ENCODE assay signal across 9 mouse cellular contexts in the genomic region with DNA sequence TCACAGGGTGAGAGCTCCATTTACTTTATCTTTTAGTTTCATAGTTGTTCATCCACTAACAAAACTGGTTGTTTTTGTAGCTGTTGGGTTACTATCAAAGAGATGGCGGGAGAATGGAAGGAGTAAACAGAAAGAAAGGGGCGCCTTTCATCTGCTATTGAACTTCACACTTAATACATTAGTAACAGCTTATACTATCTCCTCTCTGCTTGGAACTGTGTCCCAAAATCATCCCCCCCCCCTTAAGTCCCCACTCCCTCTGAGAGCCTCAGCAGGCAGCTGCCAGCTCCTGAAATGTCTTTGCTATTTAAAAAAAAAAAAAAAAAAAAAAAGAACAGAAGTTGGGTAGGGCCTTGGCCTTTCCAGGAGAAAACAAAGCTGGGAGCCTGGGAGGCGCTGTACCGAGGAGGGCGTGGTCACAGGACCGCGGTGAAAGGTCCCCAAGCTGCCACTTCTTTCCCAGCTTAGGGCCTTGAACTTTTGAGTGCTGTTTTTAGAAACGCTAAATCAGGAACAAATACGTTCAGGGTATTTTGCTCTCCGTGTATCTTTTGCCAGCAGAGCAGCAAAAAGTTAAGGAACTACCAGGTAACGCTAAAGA.
A peak's percentile ranks its signal among the peaks of the same experiment; 100 is the strongest.
DNase-seq lines count a peak whose midpoint lies in the region; ATAC-seq lines count a peak whose summit lies in the region.
"Had no signal": no experiment of that assay in that cellular context is flagged by ENCODE, and none has a peak within 500 bp of the region (broad histone marks: within the 10 kb centered on the region; RNA-seq: fewer than 3 reads in every experiment).

No protein-coding gene starts in this region.

- H3K9me3 ChIP-seq in forebrain, embryonic 12.5 days = no peaks in the 10 kb centered on the region
- H3K9me3 ChIP-seq in forebrain, embryonic 14.5 days (replicated peaks; ENCODE audit: control insufficient read depth, low read length) = no peaks in the 10 kb centered on the region
- H3K9me3 ChIP-seq in liver, embryonic 11.5 days (ENCODE audit: control insufficient read depth, low read length) = no peaks in the 10 kb centered on the region
- H3K9me3 ChIP-seq in stomach, embryonic 15.5 days = no peaks in the 10 kb centered on the region
- H3K9me3 ChIP-seq: neural tube, embryonic 12.5 days had no signal

- H3K4me1 ChIP-seq in forebrain, embryonic 12.5 days = peaks cover 11% of the 10 kb centered on the region
- H3K4me1 ChIP-seq in forebrain, embryonic 14.5 days (ENCODE audit: control insufficient read depth, insufficient read depth, low read length) = peaks cover 4% of the 10 kb centered on the region; the same call in 1 of the 2 replicates
- peaks cover 11% of the 10 kb centered on the region for H3K4me1 ChIP-seq in liver, embryonic 11.5 days (replicated peaks; ENCODE audit: control insufficient read depth, insufficient read depth, low read length)
- H3K4me1 ChIP-seq in stomach, embryonic 15.5 days = no peaks in the 10 kb centered on the region

- no peak for DNase-seq in forebrain, embryonic 14.5 days (ENCODE audit: low spot score)
- DNase-seq in embryo, embryonic 10 days (ENCODE audit: low spot score) = peak; percentile 63
- peak; percentile 26 to 34 for DNase-seq in heart, postnatal 36 days
- DNase-seq in liver, embryonic 11.5 days (ENCODE audit: low spot score) = no peak
- no peak for DNase-seq in right cerebral cortex, postnatal 4 days
- DNase-seq in layer of hippocampus, postnatal 14 days (ENCODE audit: low spot score in 2 of 2) = no peak

- 10% methylated on average over 11 of the region's 11 CpGs for WGBS in forebrain, embryonic 12.5 days
- 6% methylated on average over 11 of the region's 11 CpGs for WGBS in forebrain, embryonic 14.5 days
- 13% methylated on average over 11 of the region's 11 CpGs for WGBS in liver, embryonic 11.5 days
- 15% methylated on average over 11 of the region's 11 CpGs for WGBS in stomach, embryonic 15.5 days

- ATAC-seq in forebrain, embryonic 12.5 days (ENCODE audit: low FRiP score) = no peak
- ATAC-seq in forebrain, embryonic 14.5 days = no peak
- no peak; the same call in 1 of the 2 replicates for ATAC-seq in liver, embryonic 11.5 days (replicated peaks; ENCODE audit: low FRiP score)
- no peak for ATAC-seq in stomach, embryonic 15.5 days (ENCODE audit: insufficient read depth, low FRiP score, low read depth)

- H3K4me2 ChIP-seq in forebrain, embryonic 12.5 days = 0 out of 2 replicates have a peak overlapping the region, but pooled peaks have one; percentile 13
- H3K4me2 ChIP-seq in forebrain, embryonic 14.5 days (ENCODE audit: low read length) = no peak overlapping the region
- H3K4me2 ChIP-seq in liver, embryonic 11.5 days = peak overlapping the region; percentile 45
- H3K4me2 ChIP-seq in stomach, embryonic 15.5 days = peak overlapping the region; percentile 15; the same call in 1 of the 2 replicates
- H3K4me2 ChIP-seq: neural tube, embryonic 12.5 days had no signal

- intact Hi-C loops in heart, postnatal 36 days (cut with DNase I) = no loop called here

- no peak overlapping the region for H3K27ac ChIP-seq in forebrain, embryonic 12.5 days
- H3K27ac ChIP-seq in forebrain, embryonic 14.5 days (ENCODE audit: low read depth, low read length) = no peak overlapping the region
- no peak overlapping the region; the same call in 1 of the 2 replicates for H3K27ac ChIP-seq in liver, embryonic 11.5 days (ENCODE audit: low read depth, low read length)
- no peak overlapping the region for H3K27ac ChIP-seq in stomach, embryonic 15.5 days
- H3K27ac ChIP-seq: neural tube, embryonic 12.5 days had no signal

- H3K9ac ChIP-seq in forebrain, embryonic 12.5 days = no peak overlapping the region
- H3K9ac ChIP-seq in forebrain, embryonic 14.5 days (ENCODE audit: low read length) = no peak overlapping the region
- H3K9ac ChIP-seq in liver, embryonic 11.5 days (ENCODE audit: low read depth, low read length) = no peak overlapping the region
- H3K9ac ChIP-seq in stomach, embryonic 15.5 days = no peak overlapping the region
- H3K9ac ChIP-seq: neural tube, embryonic 12.5 days had no signal

- H3K36me3 ChIP-seq in forebrain, embryonic 12.5 days (replicated peaks) = peaks cover 2% of the 10 kb centered on the region; the same call in 1 of the 2 replicates
- H3K36me3 ChIP-seq in forebrain, embryonic 14.5 days (ENCODE audit: control insufficient read depth, insufficient read depth, low read length) = peaks cover 4% of the 10 kb centered on the region; the same call in 1 of the 2 replicates
- H3K36me3 ChIP-seq in liver, embryonic 11.5 days (ENCODE audit: control insufficient read depth, insufficient read depth, low read length) = no peaks in the 10 kb centered on the region
- no peaks in the 10 kb centered on the region for H3K36me3 ChIP-seq in stomach, embryonic 15.5 days
- H3K36me3 ChIP-seq: neural tube, embryonic 12.5 days had no signal

- no peak overlapping the region for H3K4me3 ChIP-seq in forebrain, embryonic 12.5 days (replicated peaks)
- H3K4me3 ChIP-seq in forebrain, embryonic 14.5 days (ENCODE audit: low read depth, low read length) = no peak overlapping the region
- H3K4me3 ChIP-seq in liver, embryonic 11.5 days (ENCODE audit: low read depth, low read length) = no peak overlapping the region; the same call in 1 of the 2 replicates
- H3K4me3 ChIP-seq in stomach, embryonic 15.5 days (replicated peaks) = no peak overlapping the region
- H3K4me3 ChIP-seq: neural tube, embryonic 12.5 days had no signal

- no peaks in the 10 kb centered on the region for H3K27me3 ChIP-seq in forebrain, embryonic 12.5 days
- no peaks in the 10 kb centered on the region for H3K27me3 ChIP-seq in forebrain, embryonic 14.5 days (replicated peaks; ENCODE audit: control insufficient read depth, insufficient read depth, low read length)
- no peaks in the 10 kb centered on the region for H3K27me3 ChIP-seq in liver, embryonic 11.5 days (replicated peaks; ENCODE audit: control insufficient read depth, insufficient read depth, low read length)
- H3K27me3 ChIP-seq in stomach, embryonic 15.5 days (replicated peaks) = no peaks in the 10 kb centered on the region
- H3K27me3 ChIP-seq: neural tube, embryonic 12.5 days had no signal

Comparison
In these comparisons a context has a peak if more than half of its experiments do, and no peak if none do; other contexts are left out.
1. DNase-seq: peak in embryo, embryonic 10 days (single experiment) and heart, postnatal 36 days (2 of 2); none in forebrain, embryonic 14.5 days (single experiment), liver, embryonic 11.5 days (single experiment), right cerebral cortex, postnatal 4 days (single experiment) and layer of hippocampus, postnatal 14 days (0 of 2).